Mouse (Mus musculus) ovary, postnatal 10 days (tissue): Measurements from ENCODE around the gene Emilin2.

Source experiments
- DNase-seq: peaks from one replicate; pipeline ENCODE4 v3.0.0; 2022; ENCODE audit warnings: low spot score

Emilin2 gene

DNA sequence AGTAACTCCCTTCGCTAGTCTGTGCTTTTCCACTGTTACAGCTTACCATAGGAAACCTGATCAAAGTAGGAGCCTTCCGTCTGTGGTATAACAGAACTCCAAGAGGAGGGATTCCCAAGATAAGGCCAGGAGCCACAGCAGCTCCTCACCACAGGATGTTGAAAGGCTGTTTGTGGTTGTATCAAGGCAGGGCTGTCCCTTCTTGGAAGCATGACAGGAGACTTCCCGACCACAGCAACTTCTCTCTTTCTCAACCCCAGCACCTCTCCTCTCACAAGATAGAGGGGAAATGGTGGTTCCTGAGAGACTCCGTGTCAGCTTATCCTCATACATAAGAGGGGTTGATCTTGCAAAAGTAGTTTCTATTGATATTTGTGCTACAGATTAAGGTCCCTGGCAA, 47.0 kb downstream of the Emilin2 start:
- no peak for DNase-seq

DNA sequence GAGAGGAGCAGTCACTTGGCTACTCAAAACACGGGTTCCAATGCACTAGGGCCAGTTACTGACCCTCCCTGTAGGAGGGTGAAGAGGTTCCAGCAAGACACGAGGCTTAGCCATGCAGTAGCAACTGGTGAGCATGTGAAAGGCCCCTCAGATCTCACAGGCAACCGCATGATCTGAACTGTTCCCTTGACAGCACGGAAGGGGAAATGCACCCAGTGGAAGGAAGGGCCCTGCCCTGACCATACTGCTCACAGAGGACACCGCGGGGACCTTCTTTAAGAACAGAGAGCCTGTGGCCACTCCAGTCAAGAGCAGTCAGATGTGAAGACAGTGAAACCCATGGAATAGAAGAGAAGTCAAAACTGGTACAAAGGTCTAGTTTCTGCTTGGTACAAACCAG, 48.6 kb downstream of the Emilin2 start:
- no peak for DNase-seq

DNA sequence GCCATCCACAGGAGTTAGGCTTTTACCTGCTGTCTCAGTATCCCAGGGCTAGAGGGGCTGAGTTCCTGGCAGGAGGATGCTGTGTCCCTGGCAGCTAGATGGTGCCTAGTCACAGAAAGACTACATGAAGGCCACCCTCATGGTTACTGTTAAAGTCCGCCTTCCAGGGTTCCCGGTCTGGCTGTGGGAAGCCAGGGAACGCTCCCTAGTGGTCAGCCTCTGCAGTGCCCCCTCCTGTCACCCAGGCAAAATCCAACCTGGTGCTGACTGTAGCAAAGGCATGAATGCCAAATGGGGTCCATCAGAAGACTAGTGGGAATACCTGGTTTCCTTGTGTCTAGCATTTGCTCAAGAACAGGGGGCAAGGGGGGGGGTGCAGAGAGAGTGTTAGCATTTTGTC, 51.1 kb downstream of the Emilin2 start:
- no peak for DNase-seq

- no peak for DNase-seq
Observed at GRCm38 (mm10) chr17:71259727-71260126, 52.1 kb downstream of the Emilin2 start.

DNA sequence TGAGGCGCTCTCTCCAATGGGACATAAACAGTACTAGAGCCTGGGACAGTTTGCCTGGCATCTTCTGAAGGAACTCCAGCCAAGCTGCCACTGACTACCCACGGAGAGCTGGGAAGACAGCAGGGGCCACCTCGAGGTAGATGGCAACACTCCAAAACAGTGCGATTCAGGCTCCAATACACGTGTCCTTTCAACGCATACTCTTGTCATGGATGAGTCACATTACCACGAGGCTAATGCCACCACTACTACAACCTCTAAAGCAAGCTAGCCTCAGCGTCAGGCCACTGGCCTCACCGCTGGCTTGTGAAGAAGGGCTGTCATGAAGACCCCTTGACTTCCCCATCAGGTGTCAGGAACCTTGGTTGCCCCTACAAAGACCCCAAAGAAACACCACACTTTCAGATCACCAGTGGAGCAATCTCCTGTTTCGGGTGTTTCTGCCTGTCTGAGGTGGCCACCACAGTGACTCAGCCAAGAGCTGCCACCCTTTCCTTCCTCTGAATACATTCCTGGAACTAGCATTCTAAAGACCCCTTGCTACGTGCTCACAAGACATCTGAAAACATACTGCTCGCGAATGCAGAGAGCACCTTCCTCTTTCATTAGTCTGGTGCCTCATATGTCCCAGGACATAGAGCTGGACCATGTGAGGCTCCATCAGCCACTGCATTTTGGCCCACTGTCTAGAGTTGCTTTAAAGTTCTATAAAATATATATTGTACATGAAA, 54.8 kb downstream of the Emilin2 start:
- no peak for DNase-seq

DNA sequence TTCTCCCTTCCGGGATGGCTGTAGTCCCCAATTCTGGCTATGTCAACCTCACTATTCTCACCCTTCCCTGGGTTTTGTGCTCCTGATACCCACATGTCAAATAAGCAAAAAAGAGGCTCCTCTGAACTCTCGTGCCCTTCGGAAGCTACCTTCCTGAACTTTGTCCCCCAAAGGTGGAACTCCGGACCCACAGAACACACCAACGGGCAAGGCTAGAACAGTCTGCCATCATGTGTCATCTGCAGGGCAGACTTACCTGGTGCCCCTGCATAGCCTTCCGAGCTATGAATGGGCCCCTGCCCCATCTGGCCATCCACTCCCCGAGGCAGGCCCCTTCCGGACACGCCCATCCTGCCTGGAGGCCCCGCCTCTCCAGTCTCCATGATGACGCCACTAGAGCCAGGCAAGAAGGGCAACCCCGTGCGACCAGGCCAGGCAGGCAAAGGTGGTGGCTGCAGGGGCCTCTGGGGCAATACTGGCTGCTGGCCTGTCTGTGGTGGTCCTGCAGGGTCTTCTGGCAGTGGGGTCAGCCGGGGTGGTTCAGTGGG, 55.6 kb downstream of the Emilin2 start:
- DNase-seq = no peak

GRCm38 (mm10) chr17:71254736-71255135, 57.0 kb downstream of the Emilin2 start:
- no peak for DNase-seq

GRCm38 (mm10) chr17:71254106-71254505, 57.7 kb downstream of the Emilin2 start:
- DNase-seq = no peak

DNA sequence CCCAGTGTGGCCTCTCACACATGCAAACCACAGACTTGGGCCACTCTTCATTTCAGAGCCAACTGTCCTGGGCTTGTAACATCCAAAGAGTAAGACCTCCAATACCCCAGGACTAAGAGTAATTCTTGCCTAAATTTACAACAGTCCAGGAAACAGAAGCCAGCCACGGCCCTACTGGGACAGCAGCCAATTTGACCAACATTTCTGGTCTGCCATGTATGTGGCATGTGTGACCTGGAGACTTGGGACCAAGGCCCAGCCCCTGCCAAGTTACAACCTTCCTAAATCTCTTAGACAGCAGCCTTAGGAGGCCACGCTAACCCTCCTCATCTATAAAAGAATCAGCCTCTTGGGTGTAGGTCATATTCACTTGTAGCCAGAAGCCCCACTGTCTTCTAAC, 58.4 kb downstream of the Emilin2 start:
- DNase-seq = no peak

DNA sequence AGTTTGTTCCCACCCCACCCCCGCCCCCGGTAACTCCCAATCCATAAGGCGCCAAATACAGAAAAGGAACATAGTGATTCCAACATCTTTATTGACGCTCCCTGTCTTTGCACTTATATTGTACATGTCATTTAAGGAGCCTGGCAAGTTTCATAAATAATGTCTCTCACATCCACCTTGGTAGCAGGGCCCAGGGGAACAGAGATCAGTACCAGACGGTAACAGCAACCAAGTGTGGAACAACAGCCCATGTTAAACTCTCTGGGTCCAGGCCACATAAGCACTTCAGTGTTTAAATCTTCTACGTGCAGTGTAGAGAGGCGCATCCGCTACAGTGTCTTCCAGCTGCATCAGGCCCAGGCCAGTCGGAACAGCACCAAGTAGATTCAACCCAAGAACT, 59.7 kb downstream of the Emilin2 start:
- no peak for DNase-seq

DNA sequence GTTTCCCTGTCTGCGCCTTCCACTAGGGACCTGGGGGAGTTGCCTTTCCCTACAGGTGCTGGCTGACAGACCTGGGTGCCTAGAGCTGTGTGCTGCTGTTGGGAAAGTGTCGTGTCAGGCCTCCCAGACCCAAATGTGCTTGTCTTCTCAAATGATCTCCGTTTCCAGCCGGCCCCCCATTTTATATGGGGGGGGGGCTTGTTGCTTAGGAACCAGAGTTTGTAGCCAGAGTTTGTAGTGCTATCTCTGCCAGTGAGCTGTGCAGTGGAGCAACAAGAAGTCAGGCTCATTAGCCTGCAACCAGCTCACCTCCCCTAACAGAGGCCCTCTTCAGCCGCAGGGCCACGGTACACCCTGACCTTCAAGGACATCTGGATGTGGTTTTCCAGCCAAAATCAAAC, 60.2 kb downstream of the Emilin2 start:
- DNase-seq = no peak

DNA sequence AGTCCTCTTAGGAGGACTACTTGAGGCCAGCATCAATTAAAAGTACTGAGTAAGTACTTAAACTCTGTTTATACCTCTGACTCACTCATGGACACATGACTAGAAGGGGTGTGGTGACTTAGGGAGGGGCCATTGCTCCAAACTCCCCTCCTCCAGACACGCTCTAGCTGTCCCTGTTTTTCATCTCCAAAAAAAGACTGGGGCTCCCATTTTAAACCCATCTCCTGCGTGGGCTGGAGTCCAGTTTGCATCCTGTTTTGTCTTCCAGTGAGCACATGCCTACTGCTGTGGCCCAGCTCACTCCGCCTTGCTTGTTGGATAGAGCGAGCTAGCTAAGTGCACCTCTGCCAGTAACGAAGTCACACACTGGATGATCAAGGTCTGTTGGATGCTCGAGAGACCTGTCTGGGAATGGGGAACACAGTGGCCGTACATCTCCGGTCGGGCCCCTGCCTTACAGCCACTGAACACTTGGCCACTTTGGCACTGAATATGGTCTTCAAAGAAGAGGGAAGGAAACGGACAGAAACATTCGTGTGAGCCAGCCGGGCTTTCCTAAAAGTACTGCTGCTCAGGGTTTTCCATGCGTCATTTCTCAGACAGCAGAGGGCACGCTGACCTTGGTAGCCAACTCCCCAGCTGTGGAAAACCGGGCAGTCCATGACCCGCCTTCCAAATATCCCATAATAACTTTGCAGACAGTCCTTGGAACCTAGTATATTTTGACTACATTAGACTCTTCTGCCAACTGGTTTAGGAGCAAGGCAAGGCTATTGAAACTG, 60.8 kb downstream of the Emilin2 start:
- no peak for DNase-seq

- no peak for DNase-seq
Observed at GRCm38 (mm10) chr17:71250046-71250445, 61.7 kb downstream of the Emilin2 start.

DNA sequence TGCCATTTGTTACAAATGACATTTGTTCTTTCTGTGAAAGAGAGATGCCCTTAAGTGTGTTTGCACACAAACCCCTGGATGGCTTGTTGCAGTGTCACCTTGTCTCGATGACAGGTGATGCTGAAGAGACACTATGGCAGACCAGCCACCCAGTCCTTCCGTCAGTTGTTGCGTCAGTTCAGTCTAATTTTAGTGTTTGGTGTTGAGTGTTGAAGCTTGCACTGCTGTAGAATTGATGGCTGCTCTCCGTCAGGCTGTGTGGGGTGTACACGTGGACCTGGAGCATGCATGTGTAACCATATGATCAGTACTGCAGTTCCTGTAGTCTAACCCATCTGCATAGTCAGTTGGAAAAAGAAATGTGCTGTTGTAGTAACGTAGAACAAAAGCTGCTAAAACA, 62.8 kb downstream of the Emilin2 start:
- no peak for DNase-seq

DNA sequence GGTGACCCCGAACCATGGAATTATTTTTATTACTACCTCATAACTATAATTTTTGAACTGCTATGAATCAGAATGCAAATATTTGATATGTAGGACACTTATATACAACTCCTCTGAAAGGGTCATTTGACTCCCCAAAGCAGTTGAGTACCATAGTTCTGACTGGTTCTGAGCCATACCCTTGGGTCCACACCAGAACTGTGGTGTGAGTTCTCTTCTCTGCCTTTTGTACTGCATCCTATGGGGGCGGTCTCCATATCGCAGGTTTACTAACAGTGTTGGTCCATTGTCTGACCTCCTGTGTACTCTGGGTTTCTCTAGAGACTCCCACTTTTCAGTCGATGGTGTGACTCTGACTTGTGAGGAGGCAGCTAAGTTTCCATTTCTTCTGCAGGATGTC, 65.8 kb downstream of the Emilin2 start:
- DNase-seq = no peak

DNA sequence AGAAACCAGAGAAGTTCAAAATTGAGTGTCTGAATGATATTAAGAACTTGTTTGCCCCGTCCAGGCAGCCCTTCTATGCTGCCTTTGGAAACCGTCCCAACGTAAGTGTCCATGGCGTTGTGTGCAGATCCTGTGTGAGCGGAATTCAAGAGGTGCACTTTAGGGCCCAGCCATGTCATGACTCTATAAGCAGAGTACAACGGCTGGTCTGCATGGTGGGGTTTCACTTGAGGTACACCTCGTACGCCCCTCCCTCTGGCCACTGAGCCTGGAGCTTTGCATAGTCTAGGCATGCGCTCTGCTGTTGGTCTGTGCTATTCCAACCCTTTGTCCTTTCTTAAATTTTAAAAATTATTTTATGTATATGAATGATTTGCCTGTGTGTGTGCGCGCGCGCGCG, 66.6 kb downstream of the Emilin2 start:
- no peak for DNase-seq

- no peak for DNase-seq
Observed at GRCm38 (mm10) chr17:71242666-71243065, 69.1 kb downstream of the Emilin2 start.

GRCm38 (mm10) chr17:71240811-71241210, 71.0 kb downstream of the Emilin2 start:
- DNase-seq = no peak

GRCm38 (mm10) chr17:71238494-71238893, 73.3 kb downstream of the Emilin2 start:
- DNase-seq = no peak

GRCm38 (mm10) chr17:71235229-71235958, 76.4 kb downstream of the Emilin2 start:
- DNase-seq = no peak

- DNase-seq = no peak
Observed at GRCm38 (mm10) chr17:71234041-71234594, 77.7 kb downstream of the Emilin2 start.

GRCm38 (mm10) chr17:71233210-71233609, 78.6 kb downstream of the Emilin2 start:
- DNase-seq = no peak
